Mouse (Mus musculus) erythroblast, embryonic 14.5 days (primary cell): ENCODE data around the gene Ythdc1.

Source experiments
- GATA1 ChIP-seq: IDR thresholded peaks from 2 replicates; pipeline ENCODE4 v1.6.1; 2012; ENCODE audit warnings: low read length, inconsistent platforms, mixed read lengths
- TAL1 ChIP-seq: IDR thresholded peaks from 3 replicates; pipeline ENCODE4 v1.6.1; 2012; ENCODE audit warnings: low read length, inconsistent platforms, mixed read lengths

GRCm38 (mm10) chr5:86771010-86771409 lies 33.0 kb upstream of the Ythdc1 start:
- TF ChIP-seq GATA1 (no peak), TAL1 (no peak)
